Mouse (Mus musculus) right cerebral cortex, postnatal 14 days (tissue): ENCODE measurements at regions not wholly inside any gene's neighbourhood (a gene's known extent, or its start where the extent isn't known, plus 50 kb on each side); places are given as distances from the start of the nearest gene placed in this dataset.
A peak's percentile ranks its signal among the peaks of the same experiment; 100 is the strongest.
"Not testable (repeated sequence)": the region's sequence is repeated elsewhere in the genome, so short reads cannot be mapped to it uniquely, and the experiment has no call there.

Experiments used
- DNase-seq: peaks from one replicate; pipeline ENCODE4 v3.0.0; 2022

DNA sequence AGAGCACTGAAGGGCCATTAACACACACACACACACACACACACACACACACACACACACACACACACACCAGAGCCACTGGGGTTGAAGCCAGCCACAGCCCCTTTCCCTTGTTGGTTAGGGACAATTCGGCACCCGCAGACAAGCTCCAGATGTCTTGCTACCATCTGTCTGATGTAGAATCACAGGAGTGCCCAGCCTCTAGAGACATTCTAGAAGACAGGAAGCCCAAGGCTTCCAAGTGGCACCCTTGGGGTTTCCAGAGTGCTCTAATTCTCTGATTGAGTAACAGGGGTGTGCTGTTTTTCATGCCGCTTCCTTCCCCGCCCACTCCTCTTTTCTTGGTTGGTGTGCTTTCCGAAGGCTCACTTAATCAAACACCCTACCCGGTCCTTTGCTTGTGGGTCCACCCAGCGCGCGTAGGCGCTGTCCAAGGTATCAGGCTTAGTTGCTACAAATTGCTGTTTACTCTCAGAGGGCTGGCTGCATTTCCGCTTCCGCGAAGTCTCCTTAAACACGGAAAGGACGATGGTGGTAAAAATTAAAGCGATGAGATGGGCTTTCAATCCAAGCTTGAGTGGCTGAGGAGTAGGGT is 59.5 kb upstream of the Zbtb18 start:
- DNase-seq, result peak; percentile 8

DNA sequence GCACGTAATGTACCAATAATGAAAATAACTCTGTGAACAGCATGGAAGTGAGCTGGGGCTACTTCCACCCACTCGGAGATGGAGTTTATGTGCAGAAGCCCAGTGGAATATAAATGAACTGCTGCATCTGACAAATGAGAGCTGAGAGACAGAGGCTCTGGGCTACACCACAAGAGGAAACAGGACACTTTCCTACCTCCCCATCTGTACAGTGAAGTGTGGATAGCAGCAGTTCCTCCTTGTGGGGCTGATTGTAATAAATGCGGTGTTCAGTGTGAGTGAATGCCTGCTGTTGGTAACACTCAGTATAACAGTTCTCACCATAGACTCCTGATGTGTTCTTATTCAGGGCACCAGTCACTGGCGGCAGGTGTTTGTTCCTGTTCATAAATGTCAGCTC is 60.0 kb upstream of the Zbtb18 start:
- no peak for DNase-seq

DNA sequence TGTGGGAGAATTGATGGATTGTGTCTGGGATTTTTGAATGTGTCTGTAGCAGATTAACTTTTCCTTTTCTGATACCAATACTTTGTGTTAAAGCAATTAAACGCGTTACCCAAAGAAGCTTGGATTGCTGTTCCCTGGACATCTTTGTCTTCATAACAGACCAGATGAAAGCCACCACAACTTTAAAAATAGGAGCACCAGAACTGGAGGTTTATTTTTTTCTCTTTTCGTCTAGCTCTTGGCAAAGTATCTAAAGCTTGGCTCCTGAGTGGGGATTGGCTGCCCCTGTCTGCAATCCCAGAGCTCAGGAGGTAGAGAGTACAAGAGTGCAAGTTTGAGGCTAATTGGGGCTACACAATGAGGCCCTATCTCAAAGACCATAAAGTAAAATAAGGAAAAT is 64.0 kb upstream of the Zbtb18 start:
- no peak for DNase-seq

DNA sequence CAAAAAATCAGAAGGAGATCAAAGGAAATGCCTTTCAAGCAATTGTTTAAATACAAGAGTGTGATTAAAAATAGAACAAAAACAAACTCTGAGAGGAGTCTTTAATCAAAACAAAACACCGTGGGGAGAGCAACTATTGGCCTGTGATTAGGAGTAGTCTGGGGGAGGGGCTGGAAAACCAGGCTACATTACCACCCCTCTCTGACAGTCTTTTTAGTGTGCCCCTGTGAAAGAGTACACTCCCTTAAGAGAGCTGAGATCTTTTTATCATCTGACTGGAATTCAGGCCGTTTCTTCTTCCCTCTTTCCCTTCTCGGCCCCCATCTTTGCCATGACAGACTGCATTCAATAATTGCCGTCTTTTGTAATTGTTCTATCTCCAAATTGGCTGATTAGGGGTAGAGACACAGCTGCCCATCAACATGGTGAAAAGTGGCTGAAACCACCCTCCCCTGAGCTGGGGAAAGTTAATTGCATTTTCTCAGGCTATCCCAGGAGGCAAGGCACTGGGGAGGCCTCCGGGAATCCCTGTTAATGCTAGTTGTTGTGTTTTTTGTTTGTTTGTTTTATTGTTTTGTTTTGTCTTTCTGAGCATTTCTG is 68.8 kb upstream of the Zbtb18 start:
- no peak for DNase-seq

DNA sequence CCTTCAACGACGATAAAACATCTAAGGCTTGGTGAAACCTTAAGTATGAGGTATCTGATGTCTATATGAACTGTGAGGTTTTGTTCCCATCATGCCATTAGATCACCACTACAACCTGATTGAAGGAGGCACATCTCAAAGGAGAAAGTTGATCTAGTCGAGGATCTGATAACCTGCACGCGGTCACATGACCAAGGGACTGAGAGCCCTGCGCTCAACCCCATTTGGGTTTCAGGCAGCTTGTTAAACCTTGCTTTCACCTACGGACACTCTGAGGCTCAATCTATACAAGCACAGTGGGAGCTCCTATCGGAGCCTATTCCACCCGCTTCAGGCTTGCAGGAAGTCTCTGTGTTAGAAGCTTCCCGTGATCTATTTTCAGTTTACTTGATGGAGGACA is 70.1 kb upstream of the Zbtb18 start:
- DNase-seq, result no peak

DNA sequence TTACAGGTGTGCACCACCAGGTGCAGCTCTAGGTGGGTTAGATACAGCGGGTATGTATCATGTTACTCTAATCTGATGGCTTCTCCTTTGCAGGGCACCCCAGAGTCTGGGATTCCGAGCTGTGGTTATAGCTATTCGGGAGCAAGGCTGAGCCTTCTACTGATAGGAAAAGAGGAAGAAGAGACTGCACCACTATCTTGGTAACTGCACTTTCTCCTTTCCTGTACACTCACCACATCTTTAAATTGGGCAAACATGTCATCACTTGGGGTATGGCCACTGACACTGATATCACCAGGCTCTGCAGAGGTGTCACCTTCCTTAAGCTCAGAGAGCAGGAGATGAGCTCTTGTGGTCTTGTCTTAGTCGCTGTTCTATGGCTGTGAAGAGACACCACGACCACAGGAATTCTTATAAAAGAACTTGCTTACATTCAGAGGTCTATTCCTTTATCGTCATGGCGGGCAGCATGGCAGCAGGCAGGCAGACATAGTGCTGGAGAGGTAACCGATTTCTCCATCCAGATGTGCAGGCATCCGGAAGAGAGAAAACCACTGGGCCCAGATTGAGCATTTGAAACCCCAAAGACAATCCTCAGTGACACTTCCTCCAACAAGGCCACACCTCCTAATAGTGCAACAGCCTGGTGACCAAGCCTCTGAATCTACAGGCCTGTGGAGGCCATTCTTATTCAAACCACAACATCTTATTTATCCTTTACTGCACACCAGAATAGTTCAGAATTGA is 74.1 kb upstream of the Zbtb18 start:
- DNase-seq, result no peak

DNA sequence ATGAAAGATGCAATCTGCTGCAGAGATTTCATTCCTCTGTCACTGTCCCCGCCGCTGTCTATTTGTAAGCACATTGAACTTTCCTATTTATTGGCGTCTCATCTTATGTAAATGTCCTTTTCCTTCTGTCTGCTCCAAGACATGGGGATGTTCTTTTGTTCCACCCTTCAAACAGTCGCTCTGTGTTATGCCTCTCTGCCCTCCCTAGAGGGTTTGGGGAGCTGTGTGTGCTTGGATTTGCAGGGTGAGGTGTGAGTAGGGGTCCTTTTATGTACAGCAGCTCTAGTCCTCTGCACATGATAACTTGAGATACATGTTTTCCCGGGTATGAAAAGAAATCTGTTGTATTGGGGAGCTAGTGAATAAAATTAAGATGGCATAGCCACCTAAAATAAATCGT is 75.2 kb upstream of the Zbtb18 start:
- DNase-seq, result no peak

DNA sequence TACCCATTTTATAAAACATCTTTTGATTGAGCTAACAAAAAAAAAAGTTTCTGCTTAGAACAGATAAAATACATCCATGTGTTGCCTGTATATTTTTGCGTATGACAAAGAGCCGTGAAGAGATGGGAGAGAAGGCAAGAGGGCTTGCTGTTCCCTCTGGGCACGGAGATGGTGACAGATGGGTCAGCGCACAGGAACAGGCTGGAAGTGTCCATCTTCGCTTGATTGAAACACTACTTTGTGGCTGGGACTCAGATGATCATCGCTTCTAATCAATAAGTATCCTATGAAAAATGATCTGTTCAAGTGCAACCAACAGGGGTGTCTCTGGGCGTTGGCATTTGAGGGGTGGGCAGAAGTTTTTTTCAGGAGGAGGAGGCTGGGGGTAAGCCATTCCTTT is 75.7 kb upstream of the Zbtb18 start:
- no peak for DNase-seq

DNA sequence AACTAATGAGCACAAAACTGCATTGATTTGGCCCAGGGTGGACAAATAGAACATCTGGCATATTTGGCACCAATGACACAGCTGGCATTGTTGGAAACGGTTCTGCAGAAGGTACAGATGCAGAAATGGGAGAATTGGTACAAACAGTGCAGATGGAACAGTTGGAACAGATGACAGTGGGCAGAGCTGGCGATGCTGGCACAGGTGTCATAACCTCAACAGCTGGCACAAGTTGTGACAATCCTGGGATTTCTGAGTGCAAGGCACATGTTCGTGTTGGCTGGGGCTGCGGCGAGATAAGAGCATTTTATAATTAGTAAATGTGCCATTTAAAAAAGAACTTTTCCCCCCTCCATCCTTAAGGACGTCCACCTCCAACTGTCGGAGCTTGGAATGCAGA is 77.8 kb upstream of the Zbtb18 start:
- DNase-seq, result no peak

DNA sequence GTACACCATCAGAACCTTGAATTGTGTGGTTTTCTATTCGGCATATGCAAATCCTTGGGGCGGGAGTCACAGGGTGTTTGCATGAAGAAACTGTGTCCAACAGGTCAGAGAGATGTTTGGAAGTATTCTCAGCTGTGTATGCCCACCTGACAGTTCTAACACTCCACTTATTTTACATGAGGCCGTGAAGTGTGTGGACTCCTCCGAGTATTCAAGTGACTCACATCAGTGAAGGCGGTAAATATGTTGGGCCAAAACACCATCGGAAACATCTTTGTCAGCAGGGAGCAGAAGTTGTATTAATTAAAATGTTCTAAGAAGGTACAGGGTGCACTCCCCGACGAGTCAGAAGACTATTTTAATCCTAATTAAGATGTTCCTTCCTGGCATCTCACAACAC is 79.8 kb upstream of the Zbtb18 start:
- DNase-seq, result no peak

DNA sequence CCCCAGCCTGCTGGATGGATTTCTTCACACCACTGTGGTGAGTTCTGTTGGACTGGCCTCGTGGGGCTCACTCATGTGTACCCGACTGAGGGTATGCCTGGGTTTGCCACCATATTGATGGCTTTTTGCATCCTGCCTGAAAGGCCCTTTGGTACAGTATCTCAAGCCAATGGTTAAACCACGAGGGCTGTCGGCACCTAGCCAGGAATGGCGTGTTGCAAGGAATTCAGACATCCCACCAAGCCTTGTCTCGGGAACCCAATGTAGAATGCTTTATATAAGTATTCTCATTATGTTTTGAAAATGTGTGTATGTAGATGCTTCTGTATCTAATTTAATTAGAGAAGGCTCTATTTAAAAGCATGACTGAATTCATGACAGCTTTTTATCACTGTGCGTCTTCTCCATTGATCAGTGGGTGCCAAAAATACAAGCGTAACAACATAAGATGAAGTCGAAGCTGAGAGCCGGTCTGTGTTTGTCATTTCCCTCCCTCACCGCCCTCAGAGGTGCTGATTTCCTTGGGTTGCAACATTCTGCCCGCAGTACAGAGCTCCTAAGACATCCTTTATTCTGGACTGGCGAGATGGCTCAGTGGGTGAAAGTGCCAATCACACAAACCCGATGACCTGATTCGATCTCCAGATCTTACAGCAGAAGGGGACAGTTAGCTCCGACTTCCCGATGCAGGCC is 90.5 kb upstream of the Akt3 start:
- DNase-seq, result peak; percentile 64

DNA sequence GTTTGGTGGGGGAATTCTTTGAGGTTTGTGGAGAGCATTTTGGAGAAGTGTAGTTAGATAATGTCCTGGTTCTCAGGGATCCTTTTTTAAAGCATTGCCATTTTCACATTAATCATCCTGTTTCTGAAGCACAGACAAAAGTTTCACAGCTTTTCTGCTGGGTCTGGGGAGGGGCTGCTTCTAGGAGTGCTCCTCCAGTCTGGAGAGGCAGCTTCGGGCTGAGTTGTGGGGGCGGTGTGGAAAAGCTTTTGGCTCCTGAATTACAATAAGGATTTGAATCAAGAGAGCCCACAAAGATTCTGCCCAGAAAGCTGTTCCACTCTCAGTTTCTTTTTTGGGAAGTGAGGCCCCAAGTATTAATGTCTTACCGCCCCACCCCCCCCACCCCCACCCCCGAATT is 89.2 kb upstream of the Akt3 start:
- DNase-seq, result peak; percentile 73

DNA sequence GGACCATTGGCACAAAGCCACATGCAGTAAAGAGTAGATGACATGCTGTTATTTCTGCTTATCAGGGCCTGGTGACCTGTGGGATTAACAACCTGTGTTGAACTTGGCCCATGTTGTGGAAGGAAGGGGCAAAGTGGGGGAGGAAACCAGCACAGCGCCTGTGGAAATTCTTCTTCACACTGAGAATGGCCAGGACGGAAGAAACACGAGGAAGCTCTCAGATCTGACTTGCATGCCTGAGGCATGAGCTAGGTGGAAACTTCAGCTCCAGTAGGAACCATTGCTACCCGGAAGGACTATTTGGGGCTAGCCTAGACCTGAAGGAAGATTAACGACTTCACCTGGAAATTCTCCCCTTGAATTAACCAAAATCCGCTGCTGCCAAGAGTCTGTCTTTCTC is 88.5 kb upstream of the Akt3 start:
- DNase-seq, result no peak

DNA sequence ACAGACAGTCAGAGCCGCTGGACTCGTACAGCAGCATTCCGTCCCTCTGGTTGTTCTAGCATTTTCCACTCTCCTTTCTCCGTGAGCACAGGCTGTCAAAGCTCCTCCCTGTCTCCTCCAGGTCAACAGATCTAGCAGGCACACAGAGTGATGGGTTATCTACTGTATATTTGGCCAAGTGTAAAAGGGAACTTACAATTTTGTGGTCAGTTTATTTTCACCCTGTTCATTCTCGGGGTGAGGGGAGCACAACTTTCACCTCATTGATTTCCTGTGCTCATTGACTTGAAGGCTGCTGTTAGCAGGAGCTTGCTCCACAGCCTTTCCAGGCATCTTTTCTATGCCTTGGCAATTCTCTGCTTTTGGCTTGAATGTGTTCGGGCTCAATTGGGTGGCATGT is 87.5 kb upstream of the Akt3 start:
- DNase-seq, result no peak

DNA sequence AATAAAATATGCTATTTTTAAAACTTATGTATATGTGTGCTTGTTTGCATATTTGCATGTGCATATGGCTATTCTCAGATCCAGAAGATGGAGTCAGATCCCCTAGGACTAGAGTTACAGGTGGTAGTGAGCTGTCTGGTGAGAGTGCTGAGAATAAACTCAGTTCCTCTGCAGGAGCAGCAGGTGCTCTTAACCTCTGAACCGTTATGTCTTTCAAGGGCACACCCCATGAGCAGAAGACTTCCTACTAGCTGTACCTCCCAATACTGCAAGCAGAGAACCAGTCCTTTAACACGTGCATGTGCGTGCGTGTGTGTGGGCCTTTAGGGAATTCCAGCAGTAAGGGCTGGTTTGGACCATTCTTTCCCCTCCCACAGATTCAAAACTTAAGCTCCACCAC is 85.9 kb upstream of the Akt3 start:
- no peak for DNase-seq

DNA sequence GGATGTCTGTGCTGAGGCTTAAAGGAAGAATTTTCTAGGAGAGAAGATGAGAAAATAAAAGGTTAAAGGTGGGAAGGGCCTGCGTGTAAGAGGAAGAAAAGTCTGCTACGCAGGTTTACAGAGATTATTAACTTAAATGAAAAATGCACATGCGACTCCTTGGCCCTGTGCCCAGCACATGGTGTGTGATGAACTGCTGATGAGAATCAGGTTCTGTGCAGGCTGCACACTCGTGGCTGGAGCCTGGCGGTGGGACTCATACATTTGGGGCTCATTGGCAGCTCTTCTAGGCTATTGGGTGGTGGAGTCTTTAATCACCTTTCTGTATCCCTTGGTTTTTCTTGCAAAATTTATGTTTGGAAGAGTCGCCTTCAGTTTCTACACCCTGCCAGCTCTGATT is 85.1 kb upstream of the Akt3 start:
- peak; percentile 29 for DNase-seq

DNA sequence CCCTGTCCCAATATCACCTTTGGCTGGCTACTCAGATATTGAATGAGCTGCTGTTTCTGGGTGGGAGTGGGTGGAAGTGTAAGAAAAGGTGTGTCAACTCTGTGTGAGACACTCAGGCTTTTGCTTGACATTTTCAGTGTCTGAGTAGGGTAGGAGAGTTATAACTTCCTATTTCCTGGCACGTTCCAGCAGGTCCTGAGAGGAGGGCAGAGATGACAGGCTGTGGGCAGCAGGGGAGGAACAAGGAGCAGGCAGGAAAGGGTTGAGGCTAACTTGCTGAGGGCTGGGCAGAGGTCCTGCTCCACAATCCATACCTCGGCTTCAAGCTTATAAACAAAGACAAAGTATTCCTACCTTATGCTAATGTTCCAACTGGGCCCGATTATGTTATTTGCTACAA is 82.2 kb upstream of the Akt3 start:
- no peak for DNase-seq

DNA sequence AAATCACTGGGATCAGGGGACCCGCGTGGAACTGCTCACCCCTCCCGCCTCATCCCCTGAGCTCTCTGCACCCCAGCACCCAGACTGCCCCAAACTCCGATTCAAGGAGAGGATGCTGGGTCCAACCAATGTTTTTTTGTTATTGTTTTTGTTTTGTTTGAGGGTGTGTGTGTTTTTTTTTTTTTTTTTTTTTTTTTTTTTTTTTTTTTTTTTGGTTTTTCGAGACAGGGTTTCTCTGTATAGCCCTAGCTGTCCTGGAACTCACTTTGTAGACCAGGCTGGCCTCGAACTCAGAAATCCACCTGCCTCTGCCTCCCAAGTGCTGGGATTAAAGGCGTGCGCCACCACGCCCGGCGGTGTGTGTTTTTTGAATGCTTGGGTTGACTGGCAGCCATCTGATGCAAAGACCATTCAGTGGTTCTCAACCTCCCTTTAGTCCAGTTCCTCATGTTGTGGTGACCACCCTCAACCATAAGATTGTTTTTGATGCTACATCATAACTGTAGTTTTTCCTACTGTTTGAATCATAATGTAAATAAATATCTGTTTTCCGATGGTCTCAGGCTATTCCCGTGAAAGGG is 81.3 kb upstream of the Akt3 start:
- not testable (repeated sequence) for DNase-seq

DNA sequence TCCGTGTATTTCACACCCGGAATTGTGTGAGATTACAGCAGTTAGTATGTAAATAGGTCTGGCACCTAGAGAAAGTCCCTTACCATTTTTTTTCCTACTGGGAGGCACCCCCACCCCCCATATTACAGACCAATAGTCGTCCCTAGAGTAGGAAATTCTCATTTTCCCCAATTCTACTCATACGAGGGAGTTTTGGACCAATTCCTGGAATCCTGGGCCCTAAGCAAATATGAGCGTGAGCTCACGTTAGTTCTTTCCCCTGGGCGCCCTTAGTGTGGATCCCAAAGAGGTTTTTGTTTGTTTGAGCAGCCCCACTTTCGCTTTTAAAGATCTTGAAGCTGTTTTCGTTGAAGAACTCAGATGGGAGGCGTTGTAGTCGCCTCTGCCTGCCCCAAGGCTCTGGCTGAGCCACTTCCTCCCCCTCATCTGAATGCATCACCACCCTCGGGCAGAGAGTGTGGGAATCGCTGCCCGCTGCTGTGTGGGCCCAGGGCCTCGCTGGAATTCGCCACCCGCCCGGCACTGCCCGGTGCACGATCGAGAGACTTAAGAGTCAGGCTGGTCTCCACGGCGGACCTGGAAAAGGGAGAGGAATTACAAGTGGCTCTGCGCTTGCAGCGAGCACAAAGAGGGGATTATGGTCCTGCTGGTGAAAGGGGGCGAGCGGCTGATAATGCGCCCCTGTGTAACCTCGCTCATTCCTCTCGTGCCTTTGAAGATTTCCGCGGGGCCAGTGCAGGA is 80.6 kb upstream of the Akt3 start:
- peak; percentile 64 for DNase-seq

DNA sequence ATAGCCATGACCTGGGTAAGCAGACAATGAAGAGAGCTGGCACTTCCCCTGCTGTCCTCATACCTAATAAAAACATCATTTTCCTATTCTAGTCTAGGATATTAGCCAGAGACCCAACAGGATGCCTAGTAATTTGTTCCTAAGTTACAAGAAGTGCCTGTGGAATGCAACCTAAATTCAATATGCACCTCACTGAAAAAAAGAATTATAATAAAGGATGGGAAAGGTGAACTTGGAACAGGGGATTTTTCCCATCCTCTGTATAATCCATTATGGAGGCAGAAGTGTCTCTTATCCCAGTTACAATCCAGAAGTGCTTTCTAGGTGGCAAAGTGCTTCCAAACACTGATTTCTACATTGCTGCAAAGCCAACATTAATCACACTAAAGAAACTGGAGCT is 79.8 kb upstream of the Akt3 start:
- no peak for DNase-seq

DNA sequence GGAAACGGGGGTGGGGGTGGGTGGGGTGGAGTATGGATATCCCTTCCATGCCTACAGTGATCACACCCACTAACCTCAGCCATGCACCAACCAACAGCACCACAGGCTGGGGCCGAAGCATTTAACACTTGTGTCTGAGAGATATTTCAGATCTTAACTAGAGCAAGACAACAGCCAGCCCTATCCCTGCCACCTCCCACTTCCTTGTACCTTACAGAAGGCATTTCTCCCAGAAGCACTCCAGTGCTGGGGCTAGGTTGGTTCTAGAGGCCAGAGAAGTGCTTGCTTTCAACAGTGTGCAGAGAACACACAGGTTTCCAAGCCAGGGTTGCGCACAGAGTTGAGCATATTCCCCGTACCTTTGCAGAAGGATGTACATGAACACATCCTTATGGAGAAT is 79.1 kb upstream of the Akt3 start:
- no peak for DNase-seq

DNA sequence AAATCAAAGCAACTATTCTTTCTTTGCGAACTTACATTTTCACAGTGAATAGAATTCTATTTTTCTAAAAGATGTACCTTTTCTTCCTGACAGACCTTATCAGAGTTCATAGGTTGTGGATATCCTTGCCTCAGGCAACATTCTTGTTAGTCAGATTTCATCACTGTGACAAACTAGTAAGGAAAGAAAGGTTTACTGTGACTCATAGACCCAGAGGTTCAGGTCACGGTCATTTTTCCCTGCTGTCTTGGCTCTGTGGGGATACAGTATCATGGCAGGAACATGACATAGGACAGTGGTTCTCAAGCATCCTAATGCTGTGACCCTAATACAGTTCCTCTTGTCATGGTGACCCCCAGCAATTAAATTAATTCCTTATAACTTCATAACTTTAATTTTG is 78.4 kb upstream of the Akt3 start:
- DNase-seq, result no peak

DNA sequence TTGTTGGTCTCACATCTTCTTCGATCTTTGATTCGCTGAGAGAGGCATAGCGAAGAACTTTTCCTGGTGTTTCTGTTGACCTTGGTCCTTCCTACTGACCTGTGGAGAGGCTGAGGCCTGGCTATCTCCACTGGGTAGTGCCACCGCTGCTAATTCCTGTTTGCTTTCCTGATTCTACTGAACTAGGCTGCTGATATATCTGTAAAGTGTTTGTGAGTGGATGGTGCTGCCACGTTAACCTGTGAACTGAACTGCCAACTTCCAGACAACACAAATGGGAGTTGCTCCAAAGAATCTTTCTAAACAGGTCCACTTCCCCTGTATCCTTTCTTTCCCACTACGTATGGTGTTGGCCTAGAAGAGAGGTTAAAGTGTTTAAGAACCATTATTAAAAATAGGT is 78.0 kb upstream of the Akt3 start:
- no peak for DNase-seq
